Comparison of ENCODE assay signal across 8 mouse cellular contexts in genomic region chr8:4237814-4238433, GRCm38 (mm10). TPM values are rescaled to one million over a fixed set of nuclear protein-coding genes. Genes with fewer than 3 reads are reported as not detected.
A peak's percentile ranks its signal among the peaks of the same experiment; 100 is the strongest.
DNase-seq lines count a peak whose midpoint lies in the region; ATAC-seq and TF ChIP-seq lines count a peak whose summit lies in the region.

No protein-coding gene starts in this region.

- ATAC-seq in hindbrain, embryonic 14.5 days (ENCODE audit: low FRiP score): no peak
- no peak for ATAC-seq in liver, embryonic 16.5 days (ENCODE audit: low read depth)
- no peak for ATAC-seq in stomach, embryonic 15.5 days (ENCODE audit: insufficient read depth, low FRiP score, low read depth)

- H3K27me3 ChIP-seq in liver, adult 2 months (ENCODE audit: control insufficient read depth, insufficient read depth, low read length): no peaks in the 10 kb centered on the region
- H3K27me3 ChIP-seq in embryonic facial prominence, embryonic 10.5 days (replicated peaks; ENCODE audit: low read depth, poor library complexity, severe bottlenecking): peaks cover 14% of the 10 kb centered on the region; the same call in 1 of the 2 replicates
- no peaks in the 10 kb centered on the region for H3K27me3 ChIP-seq in hindbrain, embryonic 14.5 days (ENCODE audit: control insufficient read depth, insufficient read depth, low read length)
- H3K27me3 ChIP-seq in liver, embryonic 16.5 days (ENCODE audit: control insufficient read depth, insufficient read depth, low read depth, low read length): no peaks in the 10 kb centered on the region
- no peaks in the 10 kb centered on the region for H3K27me3 ChIP-seq in stomach, embryonic 15.5 days (replicated peaks)

- peak overlapping the region; percentile 78 for H3K9ac ChIP-seq in liver, adult 2 months (ENCODE audit: low read depth, low read length)
- H3K9ac ChIP-seq in hindbrain, embryonic 14.5 days: peak overlapping the region; percentile 66
- peak overlapping the region; percentile 83 for H3K9ac ChIP-seq in liver, embryonic 16.5 days (ENCODE audit: low read depth, low read length)
- peak overlapping the region; percentile 32; the same call in 1 of the 2 replicates for H3K9ac ChIP-seq in stomach, embryonic 15.5 days

- WGBS in liver, adult 2 months: 4% methylated on average over 15 of the region's 15 CpGs
- WGBS in embryonic facial prominence, embryonic 10.5 days: 22% methylated on average over 15 of the region's 15 CpGs
- WGBS in hindbrain, embryonic 14.5 days: 24% methylated on average over 15 of the region's 15 CpGs
- WGBS in liver, embryonic 16.5 days (ENCODE audit: insufficient replicate concordance): 18% methylated on average over 15 of the region's 15 CpGs
- WGBS in stomach, embryonic 15.5 days: 20% methylated on average over 15 of the region's 15 CpGs

- H3K4me3 ChIP-seq in liver, adult 2 months (ENCODE audit: insufficient read depth, low read depth, low read length): peak overlapping the region; percentile 60
- H3K4me3 ChIP-seq in embryonic facial prominence, embryonic 10.5 days: peak overlapping the region; percentile 82
- H3K4me3 ChIP-seq in hindbrain, embryonic 14.5 days (replicated peaks; ENCODE audit: low read length): peak overlapping the region; percentile 83
- H3K4me3 ChIP-seq in liver, embryonic 16.5 days (ENCODE audit: low read depth, low read length): peak overlapping the region; percentile 82
- H3K4me3 ChIP-seq in stomach, embryonic 15.5 days (replicated peaks): peak overlapping the region; percentile 78

- no peaks in the 10 kb centered on the region for H3K36me3 ChIP-seq in liver, adult 2 months (ENCODE audit: control insufficient read depth, insufficient read depth, low read length)
- peaks cover 29% of the 10 kb centered on the region for H3K36me3 ChIP-seq in embryonic facial prominence, embryonic 10.5 days (replicated peaks)
- H3K36me3 ChIP-seq in hindbrain, embryonic 14.5 days (replicated peaks; ENCODE audit: control insufficient read depth, insufficient read depth): peaks cover 14% of the 10 kb centered on the region
- H3K36me3 ChIP-seq in liver, embryonic 16.5 days (ENCODE audit: control insufficient read depth, insufficient read depth): no peaks in the 10 kb centered on the region
- H3K36me3 ChIP-seq in stomach, embryonic 15.5 days: 0 out of 2 replicates have a peak, but pooled peaks cover 5% of the 10 kb centered on the region

- DNase-seq in liver, adult 2 months (ENCODE audit: extremely low read depth, low read depth, low spot score): peak; percentile 57
- DNase-seq in liver: no peak
- DNase-seq in embryonic facial prominence, embryonic 10.5 days (ENCODE audit: low spot score): no peak
- no peak for DNase-seq in hindbrain, embryonic 14.5 days (ENCODE audit: low spot score)
- DNase-seq in embryo, embryonic 10.5 days (ENCODE audit: low spot score): no peak
- no peak for DNase-seq in thymus, postnatal 25 days

- H3K79me2 ChIP-seq in liver, adult 2 months (ENCODE audit: control insufficient read depth, insufficient read depth, low read length): peaks cover 12% of the 10 kb centered on the region; the same call in 1 of the 2 replicates

- TF ChIP-seq CTCF in liver, adult 2 months (IDR thresholded peaks at IDR 0.05; ENCODE audit: low read depth, low read length): no peak

- TF ChIP-seq POLR2A in liver, adult 2 months (IDR thresholded peaks at IDR 0.05; ENCODE audit: extremely low read depth, insufficient read depth, low read length): no peak

- peaks cover 10% of the 10 kb centered on the region for H3K4me1 ChIP-seq in liver, adult 2 months (ENCODE audit: control insufficient read depth, insufficient read depth, low read length)
- H3K4me1 ChIP-seq in embryonic facial prominence, embryonic 10.5 days: peaks cover 23% of the 10 kb centered on the region
- H3K4me1 ChIP-seq in hindbrain, embryonic 14.5 days (replicated peaks; ENCODE audit: control insufficient read depth, insufficient read depth, low read length): peaks cover 20% of the 10 kb centered on the region
- H3K4me1 ChIP-seq in liver, embryonic 16.5 days (ENCODE audit: control insufficient read depth, low read depth, low read length): peaks cover 29% of the 10 kb centered on the region
- peaks cover 20% of the 10 kb centered on the region for H3K4me1 ChIP-seq in stomach, embryonic 15.5 days

- peak overlapping the region; percentile 88 for H3K27ac ChIP-seq in liver, adult 2 months (replicated peaks; ENCODE audit: insufficient read depth, low read depth, low read length)
- peak overlapping the region; percentile 97 for H3K27ac ChIP-seq in embryonic facial prominence, embryonic 10.5 days (replicated peaks)
- peak overlapping the region; percentile 91 for H3K27ac ChIP-seq in hindbrain, embryonic 14.5 days
- peak overlapping the region; percentile 95 for H3K27ac ChIP-seq in liver, embryonic 16.5 days (ENCODE audit: low read length)
- peak overlapping the region; percentile 95 for H3K27ac ChIP-seq in stomach, embryonic 15.5 days

- peak overlapping the region; percentile 93 for H3K4me2 ChIP-seq in hindbrain, embryonic 14.5 days (replicated peaks)
- peak overlapping the region; percentile 94 for H3K4me2 ChIP-seq in liver, embryonic 16.5 days (ENCODE audit: low read depth, low read length)
- H3K4me2 ChIP-seq in stomach, embryonic 15.5 days: peak overlapping the region; percentile 76

- no peaks in the 10 kb centered on the region for H3K9me3 ChIP-seq in embryonic facial prominence, embryonic 10.5 days
- H3K9me3 ChIP-seq in hindbrain, embryonic 14.5 days (ENCODE audit: control insufficient read depth, low read length): no peaks in the 10 kb centered on the region
- no peaks in the 10 kb centered on the region for H3K9me3 ChIP-seq in liver, embryonic 16.5 days (replicated peaks; ENCODE audit: control insufficient read depth, low read length)
- no peaks in the 10 kb centered on the region for H3K9me3 ChIP-seq in stomach, embryonic 15.5 days

RNA-seq across cellular contexts. Expression of gene Map2k7, which starts 0.6 kb away (rescaled TPM):
- total RNA-seq in liver, adult 2 months (2014; rRNA removed): 9.5 and 12.4 TPM in 2 replicates
- polyA plus RNA-seq in liver, adult 2 months (2012; rRNA removed): 23.3 and 26.1 TPM in 2 replicates
- 31.0 and 32.8 TPM in 2 replicates for polyA plus RNA-seq in embryonic facial prominence, embryonic 10.5 days (2016; fragmentation: Nextera tagmentation; extraction: Ambion mirVana)
- polyA plus RNA-seq in hindbrain, embryonic 14.5 days (2014; fragmentation: Nextera tagmentation; extraction: Ambion mirVana): 19.5 and 21.4 TPM in 2 replicates
- 8.6 and 9.5 TPM in 2 replicates for polyA plus RNA-seq in liver, embryonic 16.5 days (2015; fragmentation: Nextera tagmentation; extraction: Ambion mirVana)
- 24.6 and 29.8 TPM in 2 replicates for polyA plus RNA-seq in stomach, embryonic 15.5 days (2015; fragmentation: Nextera tagmentation; extraction: Ambion mirVana)

RNA-seq across cellular contexts. Expression of gene Gm49320, which starts 0.7 kb away (rescaled TPM):
- total RNA-seq in liver, adult 2 months (2014; rRNA removed): 0.07 TPM in 1 of 2 replicates, not detected in the other
- 0.17 and 2.3 TPM in 2 replicates for polyA plus RNA-seq in liver, adult 2 months (2012; rRNA removed)
- 0.44 and 0.85 TPM in 2 replicates for polyA plus RNA-seq in embryonic facial prominence, embryonic 10.5 days (2016; fragmentation: Nextera tagmentation; extraction: Ambion mirVana)
- 1.0 and 1.6 TPM in 2 replicates for polyA plus RNA-seq in hindbrain, embryonic 14.5 days (2014; fragmentation: Nextera tagmentation; extraction: Ambion mirVana)
- not detected in 2 replicates for polyA plus RNA-seq in liver, embryonic 16.5 days (2015; fragmentation: Nextera tagmentation; extraction: Ambion mirVana)
- polyA plus RNA-seq in stomach, embryonic 15.5 days (2015; fragmentation: Nextera tagmentation; extraction: Ambion mirVana): 0.31 and 1.3 TPM in 2 replicates

RNA-seq across cellular contexts. Expression of gene Tgfbr3l, which starts 10.1 kb away (rescaled TPM):
- 3.2 and 4.2 TPM in 2 replicates for total RNA-seq in liver, adult 2 months (2014; rRNA removed)
- polyA plus RNA-seq in liver, adult 2 months (2012; rRNA removed): 18.2 and 35.1 TPM in 2 replicates
- 4.4 and 5.2 TPM in 2 replicates for polyA plus RNA-seq in embryonic facial prominence, embryonic 10.5 days (2016; fragmentation: Nextera tagmentation; extraction: Ambion mirVana)
- polyA plus RNA-seq in hindbrain, embryonic 14.5 days (2014; fragmentation: Nextera tagmentation; extraction: Ambion mirVana): 2.5 and 3.3 TPM in 2 replicates
- polyA plus RNA-seq in liver, embryonic 16.5 days (2015; fragmentation: Nextera tagmentation; extraction: Ambion mirVana): 0.82 and 1.1 TPM in 2 replicates
- polyA plus RNA-seq in stomach, embryonic 15.5 days (2015; fragmentation: Nextera tagmentation; extraction: Ambion mirVana): 5.5 and 5.9 TPM in 2 replicates

RNA-seq across cellular contexts. Expression of gene Lrrc8e, which starts 11.3 kb away (rescaled TPM):
- total RNA-seq in liver, adult 2 months (2014; rRNA removed): 0.13 and 0.18 TPM in 2 replicates
- 0.06 and 0.24 TPM in 2 replicates for polyA plus RNA-seq in liver, adult 2 months (2012; rRNA removed)
- polyA plus RNA-seq in embryonic facial prominence, embryonic 10.5 days (2016; fragmentation: Nextera tagmentation; extraction: Ambion mirVana): 0.49 and 0.56 TPM in 2 replicates
- 0.05 TPM in 1 of 2 replicates, not detected in the other for polyA plus RNA-seq in hindbrain, embryonic 14.5 days (2014; fragmentation: Nextera tagmentation; extraction: Ambion mirVana)
- 0.30 and 0.38 TPM in 2 replicates for polyA plus RNA-seq in liver, embryonic 16.5 days (2015; fragmentation: Nextera tagmentation; extraction: Ambion mirVana)
- 4.3 and 4.6 TPM in 2 replicates for polyA plus RNA-seq in stomach, embryonic 15.5 days (2015; fragmentation: Nextera tagmentation; extraction: Ambion mirVana)

RNA-seq across cellular contexts. Expression of gene Snapc2, which starts 15.0 kb away (rescaled TPM):
- total RNA-seq in liver, adult 2 months (2014; rRNA removed): 6.7 and 8.7 TPM in 2 replicates
- polyA plus RNA-seq in liver, adult 2 months (2012; rRNA removed): 18.8 and 22.2 TPM in 2 replicates
- polyA plus RNA-seq in embryonic facial prominence, embryonic 10.5 days (2016; fragmentation: Nextera tagmentation; extraction: Ambion mirVana): 62.3 and 64.6 TPM in 2 replicates
- polyA plus RNA-seq in hindbrain, embryonic 14.5 days (2014; fragmentation: Nextera tagmentation; extraction: Ambion mirVana): 62.3 and 65.1 TPM in 2 replicates
- polyA plus RNA-seq in liver, embryonic 16.5 days (2015; fragmentation: Nextera tagmentation; extraction: Ambion mirVana): 14.0 and 14.1 TPM in 2 replicates
- 50.8 and 51.6 TPM in 2 replicates for polyA plus RNA-seq in stomach, embryonic 15.5 days (2015; fragmentation: Nextera tagmentation; extraction: Ambion mirVana)

Comparison
In these comparisons a context has a peak if more than half of its experiments do, and no peak if none do; other contexts are left out.
1. H3K9ac ChIP-seq: peak in every context shown above with its lines; median percentile 83 in liver, embryonic 16.5 days; 78 in liver, adult 2 months; 66 in hindbrain, embryonic 14.5 days; 32 in stomach, embryonic 15.5 days.